Mouse (Mus musculus) intestine, embryonic 16.5 days (tissue): ENCODE results near the gene Zbtb38. TPM values are rescaled to one million over a fixed set of nuclear protein-coding genes. Genes with fewer than 3 reads are reported as not detected.
A peak's percentile ranks its signal among the peaks of the same experiment; 100 is the strongest.

ENCODE experiments used
- ATAC-seq: fragments of 200-750 bp; cut with Nextera tagmentation; 2 replicates; pipeline ENCODE4 v1.8.0; 2017; ENCODE audit warnings: moderate TSS enrichment, moderate library complexity
- H3K27ac ChIP-seq: fragments of 300-500 bp; sonication (generic); 2 replicates; pipeline ENCODE4 v1.5.1; 2014; ENCODE audit warnings: mild to moderate bottlenecking, low read length
- H3K27me3 ChIP-seq: fragments of 300-500 bp; sonication (generic); replicated peaks from 2 replicates; pipeline ENCODE4 v1.6.1; 2014; ENCODE audit warnings: low read length, control low read depth, mixed read lengths; ENCODE audit not compliant: control insufficient read depth, insufficient read depth
- H3K36me3 ChIP-seq: fragments of 300-500 bp; sonication (generic); 2 replicates; pipeline ENCODE4 v1.6.1; 2014; ENCODE audit warnings: low read length, control low read depth; ENCODE audit not compliant: control insufficient read depth, insufficient read depth
- H3K4me1 ChIP-seq: fragments of 300-500 bp; sonication (generic); 2 replicates; pipeline ENCODE4 v1.6.1; 2014; ENCODE audit warnings: low read length, control low read depth, mixed read lengths; ENCODE audit not compliant: control insufficient read depth, insufficient read depth
- H3K4me2 ChIP-seq: fragments of 300-500 bp; sonication (generic); 2 replicates; pipeline ENCODE4 v1.6.1; 2014; ENCODE audit warnings: low read depth, low read length, control low read depth
- H3K4me3 ChIP-seq: fragments of 300-500 bp; sonication (generic); 2 replicates; pipeline ENCODE4 v1.5.1; 2014; ENCODE audit warnings: mild to moderate bottlenecking, low read length
- H3K9ac ChIP-seq: fragments of 300-500 bp; sonication (generic); 2 replicates; pipeline ENCODE4 v1.6.1; 2014; ENCODE audit warnings: low read depth, low read length
- H3K9me3 ChIP-seq: fragments of 300-500 bp; sonication (generic); 2 replicates; pipeline ENCODE4 v1.6.1; 2016; ENCODE audit warnings: low read length, control low read depth; ENCODE audit not compliant: control insufficient read depth
- WGBS: fragments of 180-500 bp; shearing (Covaris S2); extraction: QIAGEN DNeasy Blood & Tissue Kit; methylation state at CpG from one replicate; pipeline ENCODE4 v1.1.7; 2014; 5-methylcytosine and 5-hydroxymethylcytosine counted together
- polyA plus RNA-seq: library from polyadenylated mRNA; unstranded; fragments of >200 nt; fragmentation: Nextera tagmentation; extraction: Ambion mirVana; gene quantifications from 2 replicates; pipeline ENCODE4 v1.2.1, GENCODE M21; 2015

The Zbtb38 gene
- polyA plus RNA-seq, 1 experiment from 2014 or later: 20.3 TPM

DNA sequence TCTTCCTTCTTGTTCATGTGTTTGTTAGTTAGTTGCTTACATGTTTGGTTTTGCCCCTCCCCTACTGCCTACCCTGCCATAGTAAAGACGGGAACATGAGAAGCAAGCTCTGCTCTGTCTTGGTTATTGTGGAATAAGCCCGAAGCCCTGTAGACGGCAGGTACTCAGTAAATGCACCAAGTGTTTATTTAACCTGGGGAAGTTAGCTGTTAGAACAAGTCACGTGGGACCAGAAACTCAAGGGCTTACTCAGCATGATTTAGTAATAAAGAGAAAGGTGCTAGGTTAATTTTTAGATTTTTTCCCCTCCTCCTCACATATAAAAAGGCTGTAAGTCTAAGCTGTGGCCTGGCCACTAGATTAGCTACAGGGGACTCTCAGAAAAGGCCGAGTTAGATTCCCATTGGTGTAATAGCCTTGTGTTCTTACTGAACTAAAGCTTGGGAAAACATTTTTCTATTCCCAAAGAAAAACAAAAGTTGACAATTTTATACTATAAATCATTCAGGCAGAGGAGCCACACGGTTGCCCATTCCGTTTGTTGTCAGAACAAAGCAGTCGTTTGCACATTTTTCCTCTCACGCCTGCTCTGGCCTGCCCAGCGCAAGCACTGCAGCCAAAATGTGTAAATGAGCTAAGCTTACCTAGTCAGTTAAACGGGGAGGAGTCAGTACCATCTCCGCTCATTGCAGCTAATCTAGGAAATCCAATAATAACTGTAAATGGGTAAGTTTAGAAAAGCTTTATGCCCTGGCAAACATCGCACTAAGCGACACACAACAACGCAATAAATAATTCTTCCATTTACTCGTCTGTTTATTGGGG, 24.1 kb downstream of the Zbtb38 start:
- no peaks in the 10 kb centered on the region for H3K4me1 ChIP-seq
- 65% methylated on average over 16 of the region's 16 CpGs for WGBS
- no peak overlapping the region for H3K4me2 ChIP-seq
- no peaks in the 10 kb centered on the region for H3K9me3 ChIP-seq
- no peak overlapping the region for H3K4me3 ChIP-seq
- no peaks in the 10 kb centered on the region for H3K27me3 ChIP-seq
- no peak overlapping the region for H3K9ac ChIP-seq
- no peak for ATAC-seq
- H3K36me3 ChIP-seq: no peaks in the 10 kb centered on the region
- no peak overlapping the region for H3K27ac ChIP-seq

DNA sequence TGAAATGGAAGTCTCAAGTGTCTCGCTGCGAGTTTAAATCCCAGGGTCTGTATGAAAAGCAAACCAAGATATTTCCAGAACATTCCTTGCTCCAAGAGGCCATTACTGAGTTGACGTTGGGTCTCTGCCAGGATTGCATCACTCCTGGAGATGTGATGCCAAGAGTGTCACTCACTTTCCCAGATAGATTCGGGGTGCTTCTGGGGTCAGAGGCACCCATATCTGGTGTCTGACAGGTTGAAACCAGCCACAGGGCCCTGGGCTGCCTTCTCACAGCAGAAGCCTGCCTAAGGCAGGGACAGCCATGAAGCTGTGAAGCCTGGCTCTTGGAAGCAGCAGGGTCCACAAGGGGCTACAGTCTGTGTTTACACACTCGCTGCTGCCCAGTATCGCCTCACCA, 24.9 kb downstream of the Zbtb38 start:
- Histone ChIP-seq H3K9me3 (no peaks in the 10 kb centered on the region), H3K27ac (no peak overlapping the region), H3K4me2 (no peak overlapping the region), H3K36me3 (no peaks in the 10 kb centered on the region), H3K4me3 (no peak overlapping the region), H3K4me1 (no peaks in the 10 kb centered on the region), H3K9ac (no peak overlapping the region), H3K27me3 (no peaks in the 10 kb centered on the region)
- ATAC-seq: no peak
- 81% methylated on average over 6 of the region's 6 CpGs for WGBS

GRCm38 (mm10) chr9:96726336-96727131, 26.1 kb downstream of the Zbtb38 start:
- Histone ChIP-seq H3K27me3 (no peaks in the 10 kb centered on the region), H3K4me1 (no peaks in the 10 kb centered on the region), H3K27ac (no peak overlapping the region), H3K9ac (no peak overlapping the region), H3K9me3 (no peaks in the 10 kb centered on the region), H3K4me2 (no peak overlapping the region), H3K4me3 (no peak overlapping the region), H3K36me3 (no peaks in the 10 kb centered on the region)
- ATAC-seq: no peak
- 64% methylated on average over 14 of the region's 14 CpGs for WGBS

GRCm38 (mm10) chr9:96725582-96726320, 26.9 kb downstream of the Zbtb38 start:
- H3K4me2 ChIP-seq: no peak overlapping the region
- no peak overlapping the region for H3K9ac ChIP-seq
- no peak for ATAC-seq
- no peak overlapping the region for H3K4me3 ChIP-seq
- H3K4me1 ChIP-seq: no peaks in the 10 kb centered on the region
- no peaks in the 10 kb centered on the region for H3K9me3 ChIP-seq
- H3K27ac ChIP-seq: no peak overlapping the region
- H3K36me3 ChIP-seq: no peaks in the 10 kb centered on the region
- 52% methylated on average over 9 of the region's 9 CpGs for WGBS
- no peaks in the 10 kb centered on the region for H3K27me3 ChIP-seq

- 76% methylated on average over 6 of the region's 6 CpGs for WGBS
- no peaks in the 10 kb centered on the region for H3K4me1 ChIP-seq
- H3K36me3 ChIP-seq: no peaks in the 10 kb centered on the region
- H3K27me3 ChIP-seq: no peaks in the 10 kb centered on the region
- H3K4me2 ChIP-seq: no peak overlapping the region
- no peak overlapping the region for H3K9ac ChIP-seq
- no peak overlapping the region for H3K4me3 ChIP-seq
- no peak for ATAC-seq
- H3K27ac ChIP-seq: no peak overlapping the region
- H3K9me3 ChIP-seq: no peaks in the 10 kb centered on the region
Measured at GRCm38 (mm10) chr9:96723650-96724049, 29.0 kb downstream of the Zbtb38 start.

DNA sequence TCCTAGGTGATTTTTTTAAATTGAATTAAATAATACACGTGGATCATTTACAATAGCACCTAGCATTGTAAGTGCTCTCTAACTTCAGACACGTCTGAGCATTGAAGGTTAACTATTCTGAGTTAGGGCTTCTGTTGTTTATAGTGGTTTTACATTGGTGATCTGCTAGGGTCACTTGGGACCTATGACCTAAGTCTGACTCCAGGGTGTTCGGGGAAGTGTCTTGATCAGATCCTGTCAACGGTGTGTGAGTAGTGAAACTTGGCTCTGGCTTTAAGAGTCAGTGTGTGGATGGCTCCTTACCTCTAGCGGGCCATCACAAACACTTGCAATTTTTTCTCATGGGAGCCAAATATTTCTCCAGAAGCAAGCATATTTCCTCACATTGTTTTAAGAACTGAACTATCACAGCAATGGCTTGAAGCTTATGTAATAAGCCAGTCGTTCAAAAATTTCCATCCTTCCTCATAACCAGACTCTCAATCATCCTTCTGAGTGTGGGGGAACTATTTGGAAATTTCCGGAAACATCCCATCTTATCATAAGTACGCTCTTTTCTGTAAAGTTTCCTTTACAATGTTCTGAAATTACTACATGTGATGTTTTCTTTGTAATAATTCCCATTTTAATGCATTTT, 31.4 kb downstream of the Zbtb38 start:
- H3K27me3 ChIP-seq: no peaks in the 10 kb centered on the region
- H3K4me2 ChIP-seq: no peak overlapping the region
- H3K4me3 ChIP-seq: no peak overlapping the region
- 87% methylated on average over 8 of the region's 8 CpGs for WGBS
- H3K27ac ChIP-seq: no peak overlapping the region
- no peak for ATAC-seq
- no peak overlapping the region for H3K9ac ChIP-seq
- H3K9me3 ChIP-seq: no peaks in the 10 kb centered on the region
- peaks cover 3% of the 10 kb centered on the region; the same call in 1 of the 2 replicates for H3K4me1 ChIP-seq
- H3K36me3 ChIP-seq: no peaks in the 10 kb centered on the region

DNA sequence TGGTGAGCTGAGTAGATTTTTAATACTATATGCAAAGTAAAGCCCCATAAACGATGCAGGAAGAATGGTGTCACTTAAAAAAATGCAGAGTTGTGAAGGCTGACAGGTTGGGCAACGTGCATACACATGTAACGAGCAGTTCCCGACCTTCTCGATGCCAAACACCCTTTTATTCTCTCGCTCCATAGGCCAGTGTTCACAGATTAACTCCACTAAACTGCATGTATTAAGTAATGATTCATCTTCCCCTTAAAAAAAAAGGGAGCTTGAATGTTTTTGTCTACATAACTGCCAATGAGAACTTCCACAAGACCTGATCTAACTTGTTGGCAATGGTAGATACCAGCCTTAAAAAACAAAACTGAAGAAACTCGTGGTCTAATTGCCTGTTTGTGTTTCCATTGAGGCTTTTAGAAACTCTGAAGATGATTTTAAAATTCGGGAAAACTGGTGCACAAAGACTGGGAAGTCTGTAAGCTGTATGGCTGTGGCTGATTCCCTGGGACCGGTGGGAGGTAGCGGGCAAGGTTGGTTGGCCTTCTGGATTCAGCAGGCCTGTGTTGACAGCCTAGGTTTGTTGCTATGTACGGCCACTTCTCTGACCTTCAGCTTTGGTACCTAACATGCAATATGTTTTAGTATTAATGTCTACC, 32.0 kb downstream of the Zbtb38 start:
- H3K9ac ChIP-seq: no peak overlapping the region

DNA sequence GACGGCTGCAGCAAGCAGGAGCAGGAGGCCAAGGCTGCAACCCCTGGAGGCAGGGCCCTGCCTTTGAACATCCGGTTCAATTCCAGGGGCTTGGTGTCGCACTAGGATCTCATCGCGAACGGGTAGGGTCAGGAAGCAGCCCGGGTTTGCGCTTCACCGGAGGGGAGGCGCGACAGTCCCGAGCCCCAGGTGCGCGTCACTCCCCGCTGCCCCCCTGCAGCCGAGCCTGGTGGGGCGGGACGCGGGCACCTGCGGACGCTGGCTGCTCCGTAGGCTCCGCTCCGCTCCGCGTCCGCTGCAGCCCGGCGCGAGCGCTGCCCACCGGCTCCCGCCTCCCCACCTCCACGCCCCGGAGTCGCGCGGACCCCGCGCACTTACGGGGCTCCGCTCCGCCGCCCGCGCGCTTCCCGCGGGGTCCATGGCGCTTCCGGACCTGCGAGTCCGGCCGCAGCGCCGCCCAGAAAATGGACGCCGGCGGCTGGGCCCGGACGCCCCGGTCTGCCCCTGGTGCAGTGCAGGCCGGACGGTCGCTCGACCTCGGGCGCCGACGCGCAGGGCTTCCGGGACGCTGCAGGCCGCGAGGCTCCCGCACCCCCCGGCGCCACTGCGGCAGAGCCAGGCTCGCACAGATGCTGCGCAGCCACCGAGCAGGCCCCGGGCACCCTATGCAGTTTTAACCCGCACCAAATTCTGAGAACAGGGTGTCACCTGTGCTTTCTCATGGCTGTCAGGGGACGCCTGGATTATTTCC, 33.0 kb downstream of the Zbtb38 start:
- Histone ChIP-seq H3K4me3 (peak overlapping the region; percentile 77), H3K9ac (peak overlapping the region; percentile 96), H3K9me3 (no peaks in the 10 kb centered on the region), H3K36me3 (no peaks in the 10 kb centered on the region), H3K27ac (peak overlapping the region; percentile 98), H3K4me1 (peaks cover 3% of the 10 kb centered on the region; the same call in 1 of the 2 replicates), H3K27me3 (no peaks in the 10 kb centered on the region), H3K4me2 (peak overlapping the region; percentile 65)
- ATAC-seq: peak; percentile 88
- under 1% methylated on average over 70 of the region's 85 CpGs for WGBS

More for the DNA sequence above, 32.0 kb downstream of the Zbtb38 start:
- Histone ChIP-seq H3K36me3 (no peaks in the 10 kb centered on the region), H3K27ac (no peak overlapping the region; the same call in 1 of the 2 replicates), H3K4me1 (peaks cover 3% of the 10 kb centered on the region; the same call in 1 of the 2 replicates), H3K27me3 (no peaks in the 10 kb centered on the region), H3K9me3 (no peaks in the 10 kb centered on the region), H3K4me2 (peak overlapping the region; percentile 65), H3K4me3 (no peak overlapping the region)
- WGBS: 67% methylated on average over 11 of the region's 11 CpGs
- no peak for ATAC-seq
